Mouse (Mus musculus): ENCODE measurements around the gene Scg3.
"Not testable (repeated sequence)": the region's sequence is repeated elsewhere in the genome, so short reads cannot be mapped to it uniquely, and the experiment has no call there.

DNA sequence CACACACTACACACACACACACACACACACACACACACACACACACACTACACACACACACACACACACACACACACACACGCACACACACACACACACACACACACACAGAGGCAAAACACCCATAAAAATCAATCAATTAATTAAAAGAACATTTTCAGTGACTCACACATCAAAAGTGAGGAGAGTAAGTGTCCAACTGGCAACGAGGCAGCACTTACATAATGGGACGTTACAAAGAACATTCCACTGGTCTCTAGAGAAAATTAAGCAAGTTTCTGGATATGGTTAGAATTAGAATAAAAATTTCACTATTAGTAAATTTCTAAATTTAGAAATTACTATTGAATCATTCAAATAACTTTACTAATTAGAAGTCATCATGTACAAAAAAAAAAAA, 27.4 kb downstream of the Scg3 start:
- TF ChIP-seq POLR2A (IDR thresholded peaks at IDR 0.05; ENCODE audit: low read depth, low read length); CTCF (conservative IDR thresholded peaks at IDR 0.05; ENCODE audit: insufficient read depth, insufficient read length, low read depth, low read length): not testable (repeated sequence)
